Mouse (Mus musculus): Measurements from ENCODE around the gene Cacna1d. TPM values are rescaled to one million over a fixed set of nuclear protein-coding genes. Genes with fewer than 3 reads are reported as not detected.
A peak's percentile ranks its signal among the peaks of the same experiment; 100 is the strongest.

Cacna1d gene
- total RNA-seq, 2 experiments from 2014 or later: 0.66 to 0.73 TPM

DNA sequence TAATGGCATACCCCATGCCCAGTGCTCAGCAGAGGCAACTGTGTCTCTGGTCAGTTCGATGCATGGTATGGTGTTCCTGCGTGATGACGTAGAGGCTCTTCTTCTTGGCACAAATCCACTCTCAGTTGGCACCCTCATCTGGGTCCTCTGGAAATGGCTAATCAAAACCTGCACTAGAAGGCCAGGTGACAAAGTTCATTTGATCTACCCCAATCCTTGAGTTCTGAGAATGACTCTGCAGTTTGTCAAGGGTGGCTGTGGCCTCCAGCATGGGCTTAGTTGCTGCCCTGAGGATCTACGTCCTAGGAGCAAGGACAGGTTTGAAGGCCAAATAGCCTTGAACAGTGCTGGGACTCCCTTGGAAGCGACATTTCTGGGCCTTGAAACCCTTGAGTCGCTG is 472.4 kb downstream of the Cacna1d start:
- intact Hi-C loops (cut with DNase I; ENCODE audit: low total_unique reads): no loop called here

DNA sequence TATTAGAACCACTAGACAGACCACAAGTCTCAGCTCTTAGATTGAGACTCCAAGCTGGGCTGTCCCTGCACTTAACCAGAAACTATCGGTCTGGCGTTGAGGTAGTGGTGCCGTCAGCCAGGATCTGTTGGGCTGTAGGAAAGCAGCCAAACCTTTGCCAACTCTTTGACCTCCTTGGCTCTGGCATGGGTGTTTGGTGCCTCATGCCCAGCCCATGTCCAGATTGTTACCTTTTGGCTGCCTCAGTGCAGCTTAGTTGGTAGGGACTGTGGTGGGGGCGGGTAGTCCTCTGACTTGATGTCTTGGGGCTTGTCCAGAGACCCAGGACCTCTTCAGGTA is 472.8 kb downstream of the Cacna1d start:
- no peak for DNase-seq
- intact Hi-C loops (cut with DNase I; ENCODE audit: low total_unique reads): no loop called here

More for the DNA sequence above, 472.4 kb downstream of the Cacna1d start:
- no peak for DNase-seq

DNA sequence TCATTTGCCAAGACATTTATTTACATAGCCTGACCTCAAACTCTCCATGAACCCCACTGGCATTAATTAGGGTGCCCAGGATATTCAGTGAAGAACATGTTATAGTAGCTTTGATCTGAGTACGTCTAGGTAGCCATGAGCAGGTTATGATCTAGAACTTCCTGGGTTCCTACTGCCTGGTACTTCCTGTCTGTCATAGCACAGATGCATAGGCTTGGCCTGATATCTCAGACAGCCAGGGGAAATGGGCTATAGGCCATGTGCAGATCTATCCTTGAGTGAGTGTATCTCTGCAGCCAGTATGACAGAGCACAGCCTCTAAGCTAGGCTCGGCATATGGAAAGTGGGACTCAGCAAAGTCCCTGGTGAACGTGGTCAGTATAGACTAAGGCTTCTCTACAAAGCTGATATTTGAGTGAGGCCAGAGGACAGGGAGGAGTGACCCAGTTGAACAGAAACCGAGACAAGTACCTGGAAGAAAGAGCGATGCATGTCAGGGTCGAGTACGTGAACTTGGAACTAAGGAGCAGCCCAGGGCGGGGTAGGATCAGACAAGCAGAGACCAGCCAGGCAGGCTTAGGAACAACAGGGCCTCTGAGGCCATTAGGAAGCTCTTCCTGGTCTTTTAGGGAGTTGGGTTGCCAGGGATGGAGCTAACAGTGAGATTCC is 473.3 kb downstream of the Cacna1d start:
- intact Hi-C loops (cut with DNase I; ENCODE audit: low total_unique reads): no loop called here
- DNase-seq: no peak

DNA sequence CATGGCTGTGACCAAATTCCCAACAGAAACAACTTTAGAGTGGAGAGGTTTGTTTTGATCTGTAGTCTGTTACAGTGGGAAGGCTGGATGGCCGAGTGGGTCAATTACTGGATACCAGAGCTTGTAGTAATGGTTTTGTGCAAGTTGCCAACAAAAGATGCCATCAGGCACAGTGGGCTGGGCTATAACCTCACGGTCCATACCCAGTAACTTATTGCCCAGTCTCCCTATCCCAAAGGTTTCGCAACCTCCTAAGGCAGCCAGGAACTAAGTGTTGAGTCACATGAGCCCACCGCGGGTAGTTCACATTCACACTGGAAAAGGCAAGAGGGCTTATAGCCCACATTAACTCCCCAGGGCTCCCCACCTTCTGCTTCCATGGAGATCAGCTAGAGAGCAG is 474.6 kb downstream of the Cacna1d start:
- intact Hi-C loops (cut with DNase I; ENCODE audit: low total_unique reads): no loop called here
- DNase-seq: no peak

DNA sequence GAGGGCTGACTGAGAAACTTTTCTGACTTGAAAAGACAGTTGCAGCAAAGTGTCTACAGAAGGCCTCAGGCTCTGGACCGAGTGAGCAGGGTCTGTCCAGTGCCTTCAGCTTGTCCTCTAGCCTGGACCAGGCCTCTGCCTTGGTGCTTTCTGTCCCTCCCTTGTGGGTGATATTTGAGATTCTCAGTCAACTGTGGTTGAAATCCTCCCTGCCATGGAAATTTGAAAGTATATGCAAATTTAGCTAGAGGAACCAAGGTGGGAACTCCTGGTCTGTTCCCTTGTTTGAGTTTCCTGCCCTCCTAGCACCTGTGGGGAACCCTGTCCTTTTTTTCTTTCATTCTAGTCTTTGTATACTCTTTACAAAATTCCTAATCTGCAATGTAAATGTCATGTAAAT is 476.2 kb downstream of the Cacna1d start:
- intact Hi-C loops (cut with DNase I; ENCODE audit: low total_unique reads): no loop called here
- no peak for DNase-seq

DNA sequence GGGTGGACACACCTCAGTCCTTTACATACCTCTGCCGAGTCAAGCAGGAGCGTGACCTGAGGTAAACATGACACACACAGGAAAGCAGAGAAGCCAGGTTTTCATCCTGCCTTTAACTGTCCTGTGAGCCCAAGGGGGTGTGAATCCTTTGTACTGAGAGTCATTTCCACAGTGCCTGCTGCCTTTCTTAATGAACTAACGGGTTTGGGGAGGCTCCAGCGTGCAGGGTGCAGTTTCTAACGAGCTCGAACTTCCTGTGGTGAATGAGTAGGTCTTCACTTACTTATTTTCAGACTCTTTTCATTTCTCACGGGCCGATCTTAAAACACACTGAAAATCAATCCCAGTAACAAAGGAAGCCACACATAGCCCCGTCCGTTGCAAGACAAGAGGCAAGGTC is 476.8 kb downstream of the Cacna1d start:
- no peak for DNase-seq
- intact Hi-C loops (cut with DNase I; ENCODE audit: low total_unique reads): no loop called here

DNA sequence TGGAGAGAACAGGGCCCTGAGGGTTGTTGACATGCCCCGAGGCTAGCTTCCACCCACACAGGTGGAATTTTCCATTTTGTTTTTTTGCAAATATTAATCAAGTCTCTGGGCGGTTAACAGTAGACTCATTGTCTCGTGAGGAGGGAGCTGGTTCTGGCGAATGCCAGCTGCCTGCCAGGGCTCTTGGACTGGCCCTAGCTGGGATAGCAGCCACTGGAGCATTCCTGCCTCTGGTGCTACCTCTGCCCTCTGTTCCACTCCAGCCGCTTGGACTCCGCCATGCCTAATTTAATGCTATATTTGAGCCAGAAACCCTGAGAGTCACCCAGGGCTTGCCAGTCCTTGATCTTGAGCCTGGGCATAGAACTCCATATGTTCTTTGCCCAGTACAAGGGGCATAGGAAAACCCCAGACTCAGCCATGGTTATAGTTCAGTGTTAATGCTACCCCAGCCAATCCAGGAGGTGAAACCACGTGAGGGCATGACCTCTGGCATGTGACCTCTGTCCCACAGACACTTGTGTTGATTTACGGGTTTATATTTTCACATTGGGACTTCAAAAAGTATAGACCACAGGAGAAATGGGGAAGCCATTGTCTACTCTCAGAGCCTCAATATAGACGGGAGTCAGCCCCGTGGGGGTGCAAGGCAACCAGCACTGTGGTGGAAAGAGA is 479.2 kb downstream of the Cacna1d start:
- no peak for DNase-seq
- intact Hi-C loops (cut with DNase I; ENCODE audit: low total_unique reads): no loop called here

DNA sequence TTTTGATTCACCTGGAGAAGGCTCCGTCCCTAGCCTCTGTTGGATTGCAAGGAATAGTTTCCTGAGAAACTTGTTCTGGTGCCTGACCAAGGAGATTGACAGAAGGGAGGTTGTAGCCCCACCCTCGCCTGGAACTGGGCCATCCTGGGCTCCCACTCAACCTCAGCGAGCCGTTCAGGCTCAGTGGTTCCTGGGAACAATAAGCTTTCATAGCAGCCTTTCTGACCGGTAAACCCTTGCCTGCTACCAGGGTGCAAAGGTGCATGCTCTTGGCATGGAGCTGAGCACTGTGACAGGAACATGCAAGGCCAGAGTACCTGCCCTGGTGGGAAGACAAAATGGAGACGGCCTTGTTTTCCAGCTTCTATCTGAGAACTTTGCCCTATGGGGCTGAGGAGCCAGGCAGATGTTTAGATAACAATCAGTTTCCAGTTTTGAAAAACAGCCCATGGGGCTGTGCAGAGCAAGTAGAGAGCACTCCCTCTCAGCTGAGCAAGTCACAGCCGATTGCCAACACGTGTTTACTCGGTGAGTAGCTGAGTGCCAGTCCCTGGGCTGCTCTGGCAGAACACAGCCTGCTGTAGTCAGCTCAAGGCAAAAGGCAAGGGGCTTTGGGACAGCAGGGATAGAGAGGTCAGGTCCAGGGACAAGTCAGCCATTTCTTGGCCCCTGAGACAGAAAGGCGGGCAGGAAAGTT is 481.2 kb downstream of the Cacna1d start:
- peak; percentile 69 for DNase-seq
- intact Hi-C loops (cut with DNase I; ENCODE audit: low total_unique reads): no loop called here

DNA sequence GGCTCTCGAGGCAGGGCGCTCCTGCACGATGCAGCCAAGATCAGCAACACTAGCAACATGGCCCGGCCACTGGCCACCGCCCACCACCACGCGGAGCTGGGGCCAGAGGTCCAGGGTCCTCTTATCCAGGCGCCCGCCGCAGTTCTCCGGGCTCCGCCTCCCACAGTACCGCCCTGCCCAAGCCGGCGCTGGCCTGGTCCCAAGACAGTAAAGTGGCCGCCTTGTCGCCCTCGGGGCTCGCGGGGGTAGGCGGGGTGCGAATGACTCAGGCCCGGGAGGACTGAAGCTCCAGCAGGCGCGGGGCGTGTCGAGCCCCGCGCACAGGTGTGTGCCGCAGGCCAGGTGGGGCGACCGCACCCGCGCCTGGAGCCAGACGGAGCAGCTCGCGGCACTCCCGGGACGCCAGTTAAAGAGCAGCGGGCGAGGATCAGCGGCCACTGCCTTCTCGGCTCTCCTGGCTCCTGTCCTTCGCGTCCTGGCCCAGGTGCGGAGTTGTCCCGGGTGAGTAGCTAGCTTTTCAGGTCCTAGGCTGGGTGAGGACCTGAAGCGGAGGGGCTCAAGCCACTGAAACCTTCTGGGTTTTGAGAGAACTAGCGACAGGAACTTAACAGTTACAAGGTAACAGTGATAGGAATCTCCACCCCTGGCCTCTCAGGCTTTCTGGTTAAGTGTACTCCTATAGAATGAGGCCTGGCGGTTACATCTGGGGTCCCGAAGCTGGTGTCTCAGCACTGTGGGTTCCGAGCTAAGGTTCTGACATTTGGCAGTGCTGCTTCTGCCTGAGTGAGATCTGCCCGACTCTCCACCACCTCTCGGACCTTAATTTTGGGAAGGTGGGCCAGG is 482.3 kb downstream of the Cacna1d start, which contains the start of the genes Il17rb and Chdh:
Gene Il17rb, minus strand, starts transcription at position 164 of the 843 bp plus-strand sequence.
Gene Chdh, plus strand, starts transcription at position 291 of the 843 bp plus-strand sequence.
- intact Hi-C loops (cut with DNase I; ENCODE audit: low total_unique reads): no loop called here
- peak; percentile 53 for DNase-seq

DNA sequence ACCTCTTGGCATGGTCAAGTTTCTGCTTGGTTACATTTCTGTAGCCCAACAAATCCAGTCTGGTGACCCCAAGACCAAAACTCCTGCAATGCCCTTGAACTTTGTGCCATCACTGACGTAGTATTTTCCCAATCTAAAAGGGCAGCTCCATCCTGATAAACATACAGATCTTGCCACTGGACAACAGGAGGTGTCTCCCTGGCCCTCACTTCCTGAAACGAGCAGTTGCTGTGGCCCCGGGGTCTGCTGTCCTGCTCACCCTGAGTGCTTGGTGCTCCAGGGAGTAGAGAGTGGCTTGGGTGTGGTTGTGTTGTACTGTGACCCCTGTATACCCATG is 491.8 kb downstream of the Cacna1d start:
- intact Hi-C loops (cut with DNase I; ENCODE audit: low total_unique reads): no loop called here

DNA sequence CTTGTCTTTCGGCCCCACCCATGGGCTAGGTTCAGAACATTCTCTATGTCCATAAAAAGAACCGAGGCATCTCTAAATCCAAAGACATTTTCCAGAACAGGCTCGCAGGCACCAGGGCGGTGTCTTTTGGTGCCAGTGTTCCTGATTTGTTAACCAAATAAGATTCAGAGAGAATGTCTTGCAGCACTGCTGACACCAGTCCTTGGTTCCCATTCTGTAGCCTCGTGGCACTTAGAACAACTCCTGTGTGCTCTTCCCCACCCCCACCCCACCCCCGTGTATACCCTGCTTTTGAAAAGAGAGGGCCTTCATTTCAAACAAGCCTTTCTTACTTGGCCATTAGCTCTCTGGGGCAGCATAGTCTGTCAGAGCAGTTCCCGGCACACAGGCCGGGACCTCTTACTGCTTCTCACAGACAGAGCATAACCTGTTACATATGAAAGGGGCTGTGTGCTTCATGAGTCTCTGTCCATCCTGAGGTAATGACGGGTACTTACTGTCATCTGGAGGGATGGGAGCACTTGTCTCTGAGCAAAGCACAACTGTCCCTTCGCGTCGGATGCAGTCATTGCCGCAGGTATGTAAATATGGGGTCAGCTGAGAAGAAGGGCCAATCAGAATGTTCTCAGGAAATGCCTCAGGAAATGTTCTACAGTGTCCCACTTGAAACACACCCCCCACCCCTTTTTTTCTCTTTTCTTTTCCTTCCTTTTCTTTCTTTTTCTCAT is 492.3 kb downstream of the Cacna1d start:
- intact Hi-C loops (cut with DNase I; ENCODE audit: low total_unique reads): no loop called here
- no peak for DNase-seq

More for the DNA sequence above, 491.8 kb downstream of the Cacna1d start:
- no peak for DNase-seq

DNA sequence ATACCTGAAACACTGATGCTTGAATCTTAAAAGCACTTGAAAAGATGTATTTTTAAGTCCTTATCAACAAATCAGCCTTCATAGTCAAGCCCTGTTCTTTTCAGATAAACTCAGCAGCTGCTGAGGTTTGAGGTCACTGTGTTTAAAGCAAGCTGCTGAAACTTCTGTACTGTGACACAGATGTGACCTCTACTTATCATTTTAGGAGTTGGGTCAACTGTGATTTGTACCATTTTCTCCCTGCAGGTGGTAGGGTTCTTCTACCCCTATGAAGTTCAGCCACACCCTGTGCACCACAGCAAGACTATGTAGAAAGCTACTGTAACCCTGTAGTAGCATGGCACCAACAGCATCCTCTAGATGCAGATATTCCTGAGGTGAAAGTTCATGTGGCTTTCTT is 493.9 kb downstream of the Cacna1d start:
- no peak for DNase-seq
- intact Hi-C loops (cut with DNase I; ENCODE audit: low total_unique reads): no loop called here

DNA sequence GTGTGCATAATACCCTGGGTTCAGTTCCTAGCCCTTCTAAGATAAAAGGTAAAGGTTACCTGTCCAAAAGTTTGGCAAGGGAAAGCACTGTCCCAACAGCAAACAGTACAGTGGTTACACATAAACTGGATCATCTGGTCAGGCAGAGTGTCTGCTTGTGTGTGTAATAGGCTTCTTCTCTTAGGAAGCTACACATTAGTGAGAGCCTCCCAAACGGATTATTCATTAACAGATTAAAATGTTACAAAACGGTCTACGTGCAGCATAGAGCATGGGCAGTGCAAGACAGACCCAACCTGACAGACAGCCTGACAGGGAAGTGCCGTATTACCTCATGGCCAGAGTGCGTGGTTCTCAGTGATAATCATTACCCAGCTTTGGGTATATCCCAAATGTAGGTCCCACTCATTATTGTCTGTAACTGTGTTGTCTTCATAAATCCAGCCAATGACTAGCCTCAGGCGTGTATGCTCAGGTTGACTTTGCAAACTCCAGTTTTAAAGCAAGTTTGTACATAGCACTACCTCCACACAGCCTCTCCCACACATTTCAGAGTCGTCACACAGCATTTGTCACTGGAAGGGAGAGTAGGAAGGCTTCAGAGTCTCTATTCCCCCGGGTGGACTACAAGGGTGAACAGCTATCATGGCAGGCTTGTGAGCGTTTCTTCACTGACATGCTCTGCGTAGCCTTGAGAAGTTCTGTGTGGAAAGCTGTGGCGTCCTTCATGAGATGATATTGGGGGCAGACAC is 495.1 kb downstream of the Cacna1d start:
- intact Hi-C loops (cut with DNase I; ENCODE audit: low total_unique reads): no loop called here
- DNase-seq: no peak

DNA sequence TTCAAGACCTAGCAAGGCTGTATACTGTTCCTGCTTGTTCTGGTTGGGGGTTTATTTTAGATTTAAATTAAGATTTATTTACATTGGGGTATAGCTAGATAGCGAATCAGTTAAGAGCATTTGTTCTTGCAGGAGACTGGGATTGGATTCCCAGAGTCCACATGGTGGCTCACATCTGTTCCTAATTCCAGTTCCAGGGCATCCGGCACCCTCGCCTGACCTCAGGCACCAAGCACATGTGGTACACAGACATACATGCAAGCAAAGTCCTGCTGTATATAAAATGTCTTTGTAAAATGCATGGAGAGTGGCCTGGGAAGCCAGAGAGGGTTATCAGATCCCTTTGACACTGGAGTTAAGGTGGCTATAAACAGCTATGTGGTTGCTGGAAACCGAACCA is 496.3 kb downstream of the Cacna1d start:
- no peak for DNase-seq
- intact Hi-C loops (cut with DNase I; ENCODE audit: low total_unique reads): no loop called here

Other genes with a start within 250 kb of the Cacna1d start
- 1 to 10 TPM; 8.3 to 8.4 TPM for gene Dcp1a, start 11.9 kb downstream of the Cacna1d start, total RNA-seq (2021)
- 10 to 100 TPM; 13.7 to 19.7 TPM for gene Tkt, start 56.9 kb upstream of the Cacna1d start, total RNA-seq (2021)
- 1 to 10 TPM; 7.8 to 9.1 TPM for gene Prkcd, start 134.8 kb upstream of the Cacna1d start, total RNA-seq (2021)
- 1 to 10 TPM; 5.5 to 6.7 TPM for gene Rft1, start 162.9 kb upstream of the Cacna1d start, total RNA-seq (2021)
- 1 to 10 TPM; 7.4 to 7.9 TPM for gene Sfmbt1, start 223.4 kb upstream of the Cacna1d start, total RNA-seq (2021)